Mouse (Mus musculus) erythroblast, embryonic 14.5 days (primary cell): ENCODE measurements at regions not wholly inside any gene's neighbourhood (a gene's known extent, or its start where the extent isn't known, plus 50 kb on each side); places are given as distances from the start of the nearest gene placed in this dataset.

Source experiments
- GATA1 ChIP-seq: IDR thresholded peaks from 2 replicates; pipeline ENCODE4 v1.6.1; 2012; ENCODE audit warnings: low read length, inconsistent platforms, mixed read lengths
- TAL1 ChIP-seq: IDR thresholded peaks from 3 replicates; pipeline ENCODE4 v1.6.1; 2012; ENCODE audit warnings: low read length, inconsistent platforms, mixed read lengths

- no peak for TF ChIP-seq TAL1
- TF ChIP-seq GATA1: no peak
These were observed 60.9 kb upstream of the Zfp644 start for GRCm38 (mm10) chr5:106758036-106758435.
